Mouse (Mus musculus): ENCODE measurements around the gene Mrps25. TPM values are rescaled to one million over a fixed set of nuclear protein-coding genes. Genes with fewer than 3 reads are reported as not detected.

The Mrps25 gene
- 76.4 and 81.7 TPM in 2 replicates for polyA plus RNA-seq (2015; fragmentation: Nextera tagmentation; extraction: Ambion mirVana)

DNA sequence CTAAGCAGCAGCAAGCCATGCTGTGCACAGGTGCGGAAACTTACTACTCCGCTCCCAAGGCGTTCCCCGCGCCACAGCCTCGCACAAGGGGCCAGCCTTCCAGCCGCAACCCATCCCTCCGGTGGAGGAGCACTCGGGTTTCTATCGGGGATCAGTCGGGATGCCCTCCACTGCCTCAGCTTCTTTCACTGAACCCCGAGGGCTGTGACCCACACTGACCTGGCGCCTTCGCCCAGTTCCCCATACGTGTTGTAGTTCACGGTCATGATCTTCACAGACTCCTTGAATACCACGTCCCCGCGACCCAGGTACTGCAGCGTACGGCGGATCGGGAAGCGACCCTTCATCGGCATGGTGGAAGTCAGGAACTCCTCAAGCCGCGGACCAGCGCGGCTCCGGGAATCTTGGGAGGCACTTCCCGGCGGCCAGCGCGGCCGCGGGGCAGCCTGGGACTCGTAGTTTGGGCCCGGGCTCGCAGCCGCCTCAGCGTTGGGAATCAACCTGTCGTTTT lies at the start of gene Mrps25:
Gene Mrps25 (minus strand): TSS at position 413 of the 511 bp plus-strand sequence.
- H3K9ac ChIP-seq (ENCODE audit: low read depth, low read length) = peak within 1 kb of the TSS; percentile 84

DNA sequence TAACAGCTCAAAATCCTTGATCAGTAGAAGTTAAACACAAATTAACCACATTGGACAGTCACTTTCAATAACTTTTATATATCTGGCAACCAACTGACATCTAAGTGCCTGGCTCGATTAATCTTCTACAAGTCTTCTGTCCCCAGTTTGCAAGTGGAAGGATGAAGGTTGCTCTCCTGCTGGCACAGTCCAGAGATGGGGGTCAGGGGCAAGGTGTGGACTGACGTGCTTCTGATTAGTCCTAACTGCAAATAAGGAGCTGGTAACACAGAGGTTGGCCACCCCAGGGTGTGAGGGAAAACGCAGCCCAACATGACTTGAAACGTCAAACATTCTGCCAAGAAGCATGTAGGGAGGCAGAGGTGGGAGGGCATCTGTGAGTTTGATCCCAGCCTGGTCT lies 47.9 kb upstream of the Mrps25 start:
- no peak for ATAC-seq
- H3K27me3 ChIP-seq (replicated peaks; ENCODE audit: control insufficient read depth, insufficient read depth, low read length) = no peaks in the 10 kb centered on the region
- no peaks in the 10 kb centered on the region for H3K4me1 ChIP-seq (ENCODE audit: control insufficient read depth, insufficient read depth, low read depth, low read length)
- no peak overlapping the region for H3K27ac ChIP-seq (ENCODE audit: low read depth, low read length)
- WGBS = 80% methylated on average over 4 of the region's 4 CpGs
- no peak overlapping the region for H3K4me2 ChIP-seq (ENCODE audit: low read length)
- H3K9ac ChIP-seq (ENCODE audit: low read depth, low read length) = no peak overlapping the region
- H3K4me3 ChIP-seq (ENCODE audit: low read length) = no peak overlapping the region
- no peaks in the 10 kb centered on the region for H3K9me3 ChIP-seq (ENCODE audit: control insufficient read depth, low read length)
- H3K36me3 ChIP-seq (ENCODE audit: control insufficient read depth, insufficient read depth, low read length) = no peaks in the 10 kb centered on the region

More for the DNA sequence above, at the start of gene Mrps25:
- ATAC-seq = peak; percentile 96
- H3K4me3 ChIP-seq (ENCODE audit: low read length) = peak within 1 kb of the TSS; percentile 86
- H3K4me1 ChIP-seq (ENCODE audit: control insufficient read depth, insufficient read depth, low read depth, low read length) = peaks cover 12% of the 10 kb centered on the region
- peaks cover 5% of the 10 kb centered on the region; the same call in 1 of the 2 replicates for H3K9me3 ChIP-seq (ENCODE audit: control insufficient read depth, low read length)
- peaks cover 15% of the 10 kb centered on the region for H3K36me3 ChIP-seq (ENCODE audit: control insufficient read depth, insufficient read depth, low read length)
- peak within 1 kb of the TSS; percentile 76 for H3K27ac ChIP-seq (ENCODE audit: low read depth, low read length)
- H3K27me3 ChIP-seq (replicated peaks; ENCODE audit: control insufficient read depth, insufficient read depth, low read length) = no peaks in the 10 kb centered on the region
- peak within 1 kb of the TSS; percentile 88 for H3K4me2 ChIP-seq (ENCODE audit: low read length)
- WGBS = under 1% methylated on average over 40 of the region's 42 CpGs

DNA sequence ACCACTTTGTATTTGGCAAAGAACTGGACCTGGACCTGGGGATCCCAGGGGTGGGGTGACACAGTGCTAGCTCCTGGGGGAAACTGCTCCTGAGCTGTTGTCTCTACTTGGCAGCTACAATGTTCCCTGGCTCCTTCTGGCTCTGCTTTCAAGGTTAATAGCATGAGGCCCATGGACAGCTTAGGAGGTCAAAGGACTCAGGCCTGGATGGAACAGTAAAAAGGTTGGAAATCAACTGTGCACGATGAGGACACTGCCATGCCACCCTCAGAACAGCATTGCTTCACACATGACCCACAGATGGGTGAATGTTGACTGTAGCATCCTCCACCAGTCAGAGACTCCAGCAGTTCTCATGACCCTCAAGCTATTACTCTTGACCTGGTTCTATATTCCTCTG lies 47.5 kb upstream of the Mrps25 start:
- H3K4me2 ChIP-seq (ENCODE audit: low read length) = no peak overlapping the region
- no peak for ATAC-seq
- WGBS = 74% methylated on average over 1 of the region's 1 CpGs

DNA sequence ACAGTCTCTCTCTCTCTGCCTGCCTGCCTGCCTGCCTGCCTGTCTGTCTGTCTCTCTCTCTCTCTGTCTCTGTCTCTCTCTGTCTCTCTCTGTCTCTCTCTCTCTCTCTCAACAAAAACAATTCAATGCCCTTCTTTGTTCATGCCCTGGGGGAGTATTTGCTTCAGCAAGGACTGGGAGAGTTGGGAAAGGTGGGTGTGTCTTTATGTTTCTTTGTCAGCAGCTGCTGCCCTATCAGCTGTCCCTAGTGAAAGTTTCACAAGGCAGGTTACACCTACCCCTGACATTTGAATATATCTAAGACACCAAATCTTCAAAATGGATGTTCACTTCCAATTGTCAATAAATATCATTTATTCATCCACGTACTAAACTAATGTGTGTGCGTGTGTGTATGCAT lies 45.8 kb upstream of the Mrps25 start:
- Histone ChIP-seq H3K4me1 (ENCODE audit: control insufficient read depth, insufficient read depth, low read depth, low read length) (no peaks in the 10 kb centered on the region), H3K4me3 (ENCODE audit: low read length) (no peak overlapping the region), H3K36me3 (ENCODE audit: control insufficient read depth, insufficient read depth, low read length) (no peaks in the 10 kb centered on the region), H3K27ac (ENCODE audit: low read depth, low read length) (no peak overlapping the region), H3K9me3 (ENCODE audit: control insufficient read depth, low read length) (no peaks in the 10 kb centered on the region), H3K9ac (ENCODE audit: low read depth, low read length) (no peak overlapping the region), H3K27me3 (replicated peaks; ENCODE audit: control insufficient read depth, insufficient read depth, low read length) (no peaks in the 10 kb centered on the region), H3K4me2 (ENCODE audit: low read length) (no peak overlapping the region)
- no peak for ATAC-seq
- 95% methylated on average over 2 of the region's 2 CpGs for WGBS

More for the DNA sequence above, 47.5 kb upstream of the Mrps25 start:
- Histone ChIP-seq H3K27me3 (replicated peaks; ENCODE audit: control insufficient read depth, insufficient read depth, low read length) (no peaks in the 10 kb centered on the region), H3K4me3 (ENCODE audit: low read length) (no peak overlapping the region), H3K9ac (ENCODE audit: low read depth, low read length) (no peak overlapping the region), H3K4me1 (ENCODE audit: control insufficient read depth, insufficient read depth, low read depth, low read length) (no peaks in the 10 kb centered on the region), H3K27ac (ENCODE audit: low read depth, low read length) (no peak overlapping the region), H3K36me3 (ENCODE audit: control insufficient read depth, insufficient read depth, low read length) (no peaks in the 10 kb centered on the region), H3K9me3 (ENCODE audit: control insufficient read depth, low read length) (no peaks in the 10 kb centered on the region)

DNA sequence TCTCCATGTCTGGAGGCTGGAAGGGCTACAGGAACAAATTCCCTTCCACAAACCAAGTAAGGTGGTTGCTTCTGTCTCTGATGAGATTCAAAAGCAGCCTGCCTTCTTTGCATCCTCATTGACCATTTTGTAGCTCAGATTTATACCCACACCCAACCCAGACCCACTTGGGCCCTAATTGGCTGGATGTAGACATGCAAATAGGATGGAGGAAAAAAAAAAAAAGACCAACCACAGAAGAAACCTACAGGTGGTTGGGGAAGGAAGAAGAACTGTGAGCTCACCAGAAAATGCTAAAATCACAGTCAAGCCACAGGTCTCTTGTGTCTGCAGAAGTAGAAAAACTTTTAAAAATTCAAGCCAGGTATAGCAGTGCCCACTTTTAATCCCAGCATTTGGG lies 45.3 kb upstream of the Mrps25 start:
- Histone ChIP-seq H3K4me2 (ENCODE audit: low read length) (no peak overlapping the region), H3K4me3 (ENCODE audit: low read length) (no peak overlapping the region), H3K27ac (ENCODE audit: low read depth, low read length) (no peak overlapping the region), H3K27me3 (replicated peaks; ENCODE audit: control insufficient read depth, insufficient read depth, low read length) (no peaks in the 10 kb centered on the region), H3K4me1 (ENCODE audit: control insufficient read depth, insufficient read depth, low read depth, low read length) (no peaks in the 10 kb centered on the region), H3K36me3 (ENCODE audit: control insufficient read depth, insufficient read depth, low read length) (no peaks in the 10 kb centered on the region), H3K9ac (ENCODE audit: low read depth, low read length) (no peak overlapping the region), H3K9me3 (ENCODE audit: control insufficient read depth, low read length) (no peaks in the 10 kb centered on the region)
- ATAC-seq = no peak

DNA sequence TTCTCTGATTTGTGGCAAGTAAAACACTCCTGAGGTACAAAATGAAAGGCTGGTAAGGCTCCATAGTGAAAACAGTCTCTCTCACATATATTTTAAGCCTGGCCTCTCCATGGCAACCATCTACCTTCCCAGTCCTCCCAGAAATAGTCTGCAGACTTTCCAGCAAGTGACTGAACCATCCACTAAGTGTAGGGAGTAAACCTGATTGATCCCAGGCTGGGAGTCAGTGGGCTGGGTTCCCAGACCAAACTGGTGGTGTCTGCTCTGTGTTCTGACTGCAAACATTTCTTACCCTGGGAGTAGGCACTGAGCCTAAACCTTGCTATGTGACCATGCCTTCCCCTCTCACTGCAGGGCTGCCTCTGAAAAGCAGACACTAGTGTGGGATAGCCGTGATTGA lies 41.1 kb upstream of the Mrps25 start:
- no peak overlapping the region for H3K27ac ChIP-seq (ENCODE audit: low read depth, low read length)
- no peak overlapping the region for H3K4me3 ChIP-seq (ENCODE audit: low read length)
- ATAC-seq = no peak
- H3K9ac ChIP-seq (ENCODE audit: low read depth, low read length) = no peak overlapping the region
- no peaks in the 10 kb centered on the region for H3K27me3 ChIP-seq (replicated peaks; ENCODE audit: control insufficient read depth, insufficient read depth, low read length)
- 95% methylated on average over 1 of the region's 1 CpGs for WGBS
- H3K4me1 ChIP-seq (ENCODE audit: control insufficient read depth, insufficient read depth, low read depth, low read length) = no peaks in the 10 kb centered on the region
- H3K36me3 ChIP-seq (ENCODE audit: control insufficient read depth, insufficient read depth, low read length) = no peaks in the 10 kb centered on the region
- H3K4me2 ChIP-seq (ENCODE audit: low read length) = no peak overlapping the region
- no peaks in the 10 kb centered on the region for H3K9me3 ChIP-seq (ENCODE audit: control insufficient read depth, low read length)

DNA sequence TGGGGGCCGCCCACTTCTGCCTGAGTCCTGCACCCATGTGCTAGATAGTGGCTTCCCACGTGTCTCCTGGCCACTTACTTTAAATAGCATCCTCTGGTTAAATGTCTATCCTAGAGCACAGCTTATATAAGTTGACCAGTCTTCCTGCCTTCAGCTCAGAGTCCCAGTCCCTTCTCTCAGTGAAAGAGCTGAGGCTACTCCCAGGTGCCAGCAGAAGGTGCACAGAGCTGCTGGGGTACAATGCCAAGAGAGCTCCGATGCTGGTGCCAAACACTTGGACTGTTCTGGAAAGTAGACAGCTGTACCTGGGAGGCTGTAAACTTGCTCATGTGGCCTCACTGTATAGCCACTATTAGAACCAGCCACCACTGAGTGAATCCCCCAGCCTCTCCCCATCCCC lies 38.2 kb upstream of the Mrps25 start:
- Histone ChIP-seq H3K4me3 (ENCODE audit: low read length) (no peak overlapping the region), H3K27me3 (replicated peaks; ENCODE audit: control insufficient read depth, insufficient read depth, low read length) (no peaks in the 10 kb centered on the region), H3K4me2 (ENCODE audit: low read length) (no peak overlapping the region), H3K9me3 (ENCODE audit: control insufficient read depth, low read length) (no peaks in the 10 kb centered on the region), H3K9ac (ENCODE audit: low read depth, low read length) (no peak overlapping the region), H3K4me1 (ENCODE audit: control insufficient read depth, insufficient read depth, low read depth, low read length) (no peaks in the 10 kb centered on the region), H3K27ac (ENCODE audit: low read depth, low read length) (no peak overlapping the region), H3K36me3 (ENCODE audit: control insufficient read depth, insufficient read depth, low read length) (no peaks in the 10 kb centered on the region)
- 94% methylated on average over 3 of the region's 3 CpGs for WGBS
- ATAC-seq = no peak

DNA sequence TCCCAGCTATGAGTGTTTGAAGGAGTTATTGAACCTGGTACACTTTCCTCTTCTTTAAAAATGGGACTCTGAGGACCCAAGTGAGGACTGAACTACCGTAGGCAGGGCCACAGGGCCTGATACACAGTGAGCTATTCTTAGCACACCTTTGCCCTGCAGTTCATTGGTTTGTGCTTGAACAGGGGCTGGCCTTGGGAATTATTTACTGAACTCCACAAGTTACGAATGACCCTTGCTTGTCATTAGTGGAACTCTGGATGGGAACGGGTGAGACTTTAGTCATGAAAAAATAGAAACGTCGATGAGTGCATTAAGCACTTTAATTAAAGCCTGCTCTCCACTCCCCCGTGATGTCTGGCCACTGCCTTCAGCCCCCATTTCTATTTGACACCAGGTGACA lies 37.8 kb upstream of the Mrps25 start:
- no peaks in the 10 kb centered on the region for H3K27me3 ChIP-seq (replicated peaks; ENCODE audit: control insufficient read depth, insufficient read depth, low read length)
- H3K9ac ChIP-seq (ENCODE audit: low read depth, low read length) = no peak overlapping the region
- H3K4me2 ChIP-seq (ENCODE audit: low read length) = no peak overlapping the region
- H3K36me3 ChIP-seq (ENCODE audit: control insufficient read depth, insufficient read depth, low read length) = no peaks in the 10 kb centered on the region
- H3K9me3 ChIP-seq (ENCODE audit: control insufficient read depth, low read length) = no peaks in the 10 kb centered on the region
- no peaks in the 10 kb centered on the region for H3K4me1 ChIP-seq (ENCODE audit: control insufficient read depth, insufficient read depth, low read depth, low read length)
- no peak overlapping the region for H3K27ac ChIP-seq (ENCODE audit: low read depth, low read length)
- 87% methylated on average over 6 of the region's 6 CpGs for WGBS
- no peak for ATAC-seq
- H3K4me3 ChIP-seq (ENCODE audit: low read length) = no peak overlapping the region

DNA sequence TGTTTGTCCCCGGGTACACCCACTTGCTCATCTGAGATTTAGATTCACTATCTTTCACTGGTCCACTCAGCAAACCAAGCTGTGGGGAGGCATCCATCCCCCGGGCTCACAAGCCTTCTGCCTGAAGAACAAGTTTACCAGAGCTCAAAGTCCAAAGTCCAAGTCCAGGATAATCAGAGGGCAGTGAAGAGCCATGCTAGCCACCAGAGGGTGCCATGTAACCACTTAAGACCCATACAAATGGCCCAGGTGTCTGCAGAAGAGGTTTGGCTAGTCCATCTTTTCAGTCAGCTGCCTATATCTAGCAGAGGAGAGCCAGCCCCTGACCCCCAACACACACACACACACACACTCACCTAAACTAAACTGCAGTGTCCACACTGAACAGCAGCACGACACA lies 35.6 kb upstream of the Mrps25 start:
- no peak for ATAC-seq

More for the DNA sequence above, 35.6 kb upstream of the Mrps25 start:
- no peaks in the 10 kb centered on the region for H3K9me3 ChIP-seq (ENCODE audit: control insufficient read depth, low read length)
- no peak overlapping the region for H3K4me2 ChIP-seq (ENCODE audit: low read length)
- no peaks in the 10 kb centered on the region for H3K27me3 ChIP-seq (replicated peaks; ENCODE audit: control insufficient read depth, insufficient read depth, low read length)
- H3K27ac ChIP-seq (ENCODE audit: low read depth, low read length) = no peak overlapping the region
- no peak overlapping the region for H3K9ac ChIP-seq (ENCODE audit: low read depth, low read length)
- no peaks in the 10 kb centered on the region for H3K36me3 ChIP-seq (ENCODE audit: control insufficient read depth, insufficient read depth, low read length)
- H3K4me1 ChIP-seq (ENCODE audit: control insufficient read depth, insufficient read depth, low read depth, low read length) = no peaks in the 10 kb centered on the region
- WGBS = 56% methylated on average over 3 of the region's 3 CpGs
- no peak overlapping the region for H3K4me3 ChIP-seq (ENCODE audit: low read length)

Data from hindbrain, embryonic 16.5 days (tissue).